Mouse (Mus musculus) midbrain, embryonic 10.5 days (tissue): ENCODE data around the gene Gucy2g. TPM values are rescaled to one million over a fixed set of nuclear protein-coding genes. Genes with fewer than 3 reads are reported as not detected.

ENCODE experiments used
- DNase-seq: peaks from one replicate; pipeline ENCODE4 v3.0.0-alpha.2; 2017; ENCODE audit warnings: low spot score
- H3K27ac ChIP-seq: fragments of 300-500 bp; sonication (generic); replicated peaks from 2 replicates; pipeline ENCODE4 v1.5.1; 2016; ENCODE audit warnings: mild to moderate bottlenecking
- H3K27me3 ChIP-seq: fragments of 300-500 bp; sonication (generic); 2 replicates; pipeline ENCODE4 v1.6.1; 2016; ENCODE audit warnings: low read depth, mild to moderate bottlenecking; ENCODE audit not compliant: poor library complexity, severe bottlenecking
- H3K36me3 ChIP-seq: fragments of 300-500 bp; sonication (generic); 2 replicates; pipeline ENCODE4 v1.6.1; 2016; ENCODE audit warnings: mild to moderate bottlenecking, moderate library complexity
- H3K4me1 ChIP-seq: fragments of 300-500 bp; sonication (generic); 2 replicates; pipeline ENCODE4 v1.6.1; 2016
- H3K4me3 ChIP-seq: fragments of 300-500 bp; sonication (generic); 2 replicates; pipeline ENCODE4 v1.5.1; 2016; ENCODE audit warnings: mild to moderate bottlenecking, moderate library complexity
- H3K9me3 ChIP-seq: fragments of 300-500 bp; sonication (generic); replicated peaks from 2 replicates; pipeline ENCODE4 v1.6.1; 2016; ENCODE audit warnings: mild to moderate bottlenecking
- WGBS: fragments of 180-500 bp; shearing (Covaris S2); methylation state at CpG from one replicate; pipeline ENCODE4 v1.1.7; 2016; 5-methylcytosine and 5-hydroxymethylcytosine counted together
- polyA plus RNA-seq: library from polyadenylated mRNA; unstranded; fragments of >200 nt; fragmentation: Nextera tagmentation; extraction: Ambion mirVana; gene quantifications from 2 replicates; pipeline ENCODE4 v1.2.1, GENCODE M21; 2016

Gucy2g gene
- not detected in 2 replicates for polyA plus RNA-seq

GRCm38 (mm10) chr19:55241186-55241645 is at the start of gene Gucy2g:
Gene Gucy2g, minus strand, starts transcription at chr19:55241236.
- Histone ChIP-seq H3K4me3 (no peak within 1 kb of the TSS), H3K27ac (no peak within 1 kb of the TSS), H3K4me1 (peaks cover 3% of the 10 kb centered on the region; the same call in 1 of the 2 replicates), H3K9me3 (no peaks in the 10 kb centered on the region), H3K36me3 (no peaks in the 10 kb centered on the region), H3K27me3 (no peaks in the 10 kb centered on the region)
- DNase-seq = no peak
- WGBS = 80% methylated on average over 6 of the region's 6 CpGs

- H3K27ac ChIP-seq = no peak overlapping the region
- peaks cover 18% of the 10 kb centered on the region for H3K36me3 ChIP-seq
- H3K4me3 ChIP-seq = no peak overlapping the region
- H3K27me3 ChIP-seq = no peaks in the 10 kb centered on the region
- DNase-seq = no peak
- no peaks in the 10 kb centered on the region for H3K9me3 ChIP-seq
- peaks cover 7% of the 10 kb centered on the region for H3K4me1 ChIP-seq
These were observed 47.9 kb upstream of the Gucy2g start for GRCm38 (mm10) chr19:55288974-55289373.

- DNase-seq = no peak
- Histone ChIP-seq H3K9me3 (no peaks in the 10 kb centered on the region), H3K27me3 (no peaks in the 10 kb centered on the region), H3K36me3 (peaks cover 20% of the 10 kb centered on the region), H3K27ac (no peak overlapping the region), H3K4me3 (no peak overlapping the region), H3K4me1 (no peaks in the 10 kb centered on the region)
- 92% methylated on average over 4 of the region's 4 CpGs for WGBS
These were observed 45.0 kb upstream of the Gucy2g start for GRCm38 (mm10) chr19:55286034-55286433.

GRCm38 (mm10) chr19:55284093-55284492 is 43.1 kb upstream of the Gucy2g start:
- no peak for DNase-seq
- Histone ChIP-seq H3K27me3 (no peaks in the 10 kb centered on the region), H3K4me3 (no peak overlapping the region), H3K4me1 (no peaks in the 10 kb centered on the region), H3K36me3 (peaks cover 22% of the 10 kb centered on the region), H3K9me3 (no peaks in the 10 kb centered on the region), H3K27ac (no peak overlapping the region)
- 88% methylated on average over 4 of the region's 4 CpGs for WGBS

GRCm38 (mm10) chr19:55276770-55277169 is 35.7 kb upstream of the Gucy2g start:
- Histone ChIP-seq H3K27ac (no peak overlapping the region), H3K4me3 (no peak overlapping the region), H3K9me3 (no peaks in the 10 kb centered on the region), H3K4me1 (no peaks in the 10 kb centered on the region), H3K36me3 (0 out of 2 replicates have a peak, but pooled peaks cover 3% of the 10 kb centered on the region), H3K27me3 (no peaks in the 10 kb centered on the region)
- DNase-seq = no peak
- 87% methylated on average over 3 of the region's 3 CpGs for WGBS

- Histone ChIP-seq H3K27me3 (no peaks in the 10 kb centered on the region), H3K27ac (no peak overlapping the region), H3K36me3 (0 out of 2 replicates have a peak, but pooled peaks cover 3% of the 10 kb centered on the region), H3K4me1 (peaks cover 5% of the 10 kb centered on the region), H3K9me3 (no peaks in the 10 kb centered on the region), H3K4me3 (no peak overlapping the region)
- DNase-seq = no peak
- WGBS = 91% methylated on average over 4 of the region's 4 CpGs
These were observed 35.1 kb upstream of the Gucy2g start for GRCm38 (mm10) chr19:55276100-55276499.

GRCm38 (mm10) chr19:55273340-55273739 is 32.3 kb upstream of the Gucy2g start:
- Histone ChIP-seq H3K4me1 (peaks cover 8% of the 10 kb centered on the region), H3K27ac (no peak overlapping the region), H3K4me3 (no peak overlapping the region), H3K9me3 (no peaks in the 10 kb centered on the region), H3K36me3 (no peaks in the 10 kb centered on the region), H3K27me3 (no peaks in the 10 kb centered on the region)
- DNase-seq = no peak
- WGBS = 82% methylated on average over 6 of the region's 6 CpGs

- no peaks in the 10 kb centered on the region for H3K9me3 ChIP-seq
- H3K4me1 ChIP-seq = peaks cover 8% of the 10 kb centered on the region
- no peaks in the 10 kb centered on the region for H3K36me3 ChIP-seq
- no peaks in the 10 kb centered on the region for H3K27me3 ChIP-seq
- WGBS = 20% methylated on average over 3 of the region's 3 CpGs
- H3K27ac ChIP-seq = no peak overlapping the region
- H3K4me3 ChIP-seq = no peak overlapping the region
- DNase-seq = no peak
These were observed 30.4 kb upstream of the Gucy2g start for GRCm38 (mm10) chr19:55271448-55271847.

GRCm38 (mm10) chr19:55269051-55269450 is 28.0 kb upstream of the Gucy2g start:
- H3K4me1 ChIP-seq = peaks cover 8% of the 10 kb centered on the region
- H3K27ac ChIP-seq = no peak overlapping the region
- WGBS = 87% methylated on average over 5 of the region's 5 CpGs
- H3K27me3 ChIP-seq = no peaks in the 10 kb centered on the region
- H3K4me3 ChIP-seq = no peak overlapping the region
- H3K9me3 ChIP-seq = no peaks in the 10 kb centered on the region
- no peak for DNase-seq
- H3K36me3 ChIP-seq = no peaks in the 10 kb centered on the region

- no peak for DNase-seq
- 91% methylated on average over 3 of the region's 3 CpGs for WGBS
- H3K27ac ChIP-seq = no peak overlapping the region
- no peaks in the 10 kb centered on the region for H3K36me3 ChIP-seq
- no peaks in the 10 kb centered on the region for H3K9me3 ChIP-seq
- no peaks in the 10 kb centered on the region for H3K27me3 ChIP-seq
- H3K4me3 ChIP-seq = no peak overlapping the region
- H3K4me1 ChIP-seq = peaks cover 8% of the 10 kb centered on the region
These were observed 27.1 kb upstream of the Gucy2g start for GRCm38 (mm10) chr19:55268150-55268549.

GRCm38 (mm10) chr19:55266786-55267185 is 25.8 kb upstream of the Gucy2g start:
- no peak for DNase-seq

GRCm38 (mm10) chr19:55265269-55265668 is 24.2 kb upstream of the Gucy2g start:
- no peak for DNase-seq
- H3K4me3 ChIP-seq = no peak overlapping the region
- WGBS = 76% methylated on average over 3 of the region's 3 CpGs
- H3K27me3 ChIP-seq = no peaks in the 10 kb centered on the region
- no peak overlapping the region for H3K27ac ChIP-seq
- no peaks in the 10 kb centered on the region for H3K9me3 ChIP-seq
- H3K4me1 ChIP-seq = 0 out of 2 replicates have a peak, but pooled peaks cover 3% of the 10 kb centered on the region
- H3K36me3 ChIP-seq = no peaks in the 10 kb centered on the region

More at GRCm38 (mm10) chr19:55266786-55267185, 25.8 kb upstream of the Gucy2g start:
- Histone ChIP-seq H3K9me3 (no peaks in the 10 kb centered on the region), H3K36me3 (no peaks in the 10 kb centered on the region), H3K27me3 (no peaks in the 10 kb centered on the region), H3K27ac (no peak overlapping the region), H3K4me1 (peaks cover 8% of the 10 kb centered on the region), H3K4me3 (no peak overlapping the region)
- WGBS = 81% methylated on average over 3 of the region's 3 CpGs

GRCm38 (mm10) chr19:55260389-55261184 is 19.6 kb upstream of the Gucy2g start:
- Histone ChIP-seq H3K4me3 (no peak overlapping the region), H3K27ac (no peak overlapping the region), H3K9me3 (no peaks in the 10 kb centered on the region), H3K27me3 (no peaks in the 10 kb centered on the region), H3K4me1 (peaks cover 4% of the 10 kb centered on the region; the same call in 1 of the 2 replicates), H3K36me3 (no peaks in the 10 kb centered on the region)
- 79% methylated on average over 12 of the region's 12 CpGs for WGBS
- no peak for DNase-seq
